Mouse (Mus musculus): Measurements from ENCODE around the gene Zfp287.

- TF ChIP-seq CTCF (IDR thresholded peaks at IDR 0.05; ENCODE audit: insufficient read depth, low read length) (no peak), POLR2A (IDR thresholded peaks at IDR 0.05; ENCODE audit: borderline replicate concordance, extremely low read depth, low read depth, low read length) (no peak)
These were observed at the start of gene Zfp287 for GRCm38 (mm10) chr11:62731311-62732021.
